Mouse (Mus musculus) limb, embryonic 12.5 days (tissue): ENCODE data around the gene 4933414I15Rik. TPM values are rescaled to one million over a fixed set of nuclear protein-coding genes. Genes with fewer than 3 reads are reported as not detected.
A peak's percentile ranks its signal among the peaks of the same experiment; 100 is the strongest.

Source experiments
- ATAC-seq: fragments of 200-750 bp; cut with Nextera tagmentation; 2 replicates; pipeline ENCODE4 v1.8.0; 2017; ENCODE audit warnings: low read depth, moderate TSS enrichment; ENCODE audit not compliant: insufficient number of reproducible peaks, insufficient read depth, low FRiP score, low TSS enrichment
- H3K27ac ChIP-seq: fragments of 300-500 bp; sonication (generic); 2 replicates; pipeline ENCODE4 v1.5.1; 2016; ENCODE audit warnings: mild to moderate bottlenecking, moderate library complexity
- H3K27me3 ChIP-seq: fragments of 300-500 bp; sonication (generic); 2 replicates; pipeline ENCODE4 v1.6.1; 2016; ENCODE audit warnings: mild to moderate bottlenecking, moderate library complexity
- H3K36me3 ChIP-seq: fragments of 300-500 bp; sonication (generic); 2 replicates; pipeline ENCODE4 v1.6.1; 2016; ENCODE audit warnings: mild to moderate bottlenecking, moderate library complexity
- H3K4me1 ChIP-seq: fragments of 300-500 bp; sonication (generic); replicated peaks from 2 replicates; pipeline ENCODE4 v1.6.1; 2016
- H3K4me2 ChIP-seq: fragments of 300-500 bp; sonication (generic); 2 replicates; pipeline ENCODE4 v1.6.1; 2016; ENCODE audit warnings: mild to moderate bottlenecking, moderate library complexity
- H3K4me3 ChIP-seq: fragments of 300-500 bp; sonication (generic); replicated peaks from 2 replicates; pipeline ENCODE4 v1.5.1; 2016; ENCODE audit warnings: mild to moderate bottlenecking
- H3K9ac ChIP-seq: fragments of 300-500 bp; sonication (generic); replicated peaks from 2 replicates; pipeline ENCODE4 v1.6.1; 2016; ENCODE audit warnings: mild to moderate bottlenecking, moderate library complexity
- H3K9me3 ChIP-seq: fragments of 300-500 bp; sonication (generic); 2 replicates; pipeline ENCODE4 v1.6.1; 2016; ENCODE audit warnings: mild to moderate bottlenecking, moderate library complexity
- WGBS: fragments of 180-500 bp; shearing (Covaris S2); methylation state at CpG from one replicate; pipeline ENCODE4 v1.1.7; 2016; 5-methylcytosine and 5-hydroxymethylcytosine counted together
- polyA plus RNA-seq: library from polyadenylated mRNA; unstranded; fragments of >200 nt; fragmentation: Nextera tagmentation; extraction: Ambion mirVana; gene quantifications from 2 replicates; pipeline ENCODE4 v1.2.1, GENCODE M21; 2016

4933414I15Rik gene
- not detected in 2 replicates for polyA plus RNA-seq

- H3K4me3 ChIP-seq, result no peak within 1 kb of the TSS
- 73% methylated on average over 14 of the region's 14 CpGs for WGBS
- H3K4me2 ChIP-seq, result no peak within 1 kb of the TSS
- ATAC-seq, result no peak
- H3K36me3 ChIP-seq, result no peaks in the 10 kb centered on the region
- H3K4me1 ChIP-seq, result no peaks in the 10 kb centered on the region
- no peak within 1 kb of the TSS for H3K27ac ChIP-seq
- no peaks in the 10 kb centered on the region for H3K9me3 ChIP-seq
- no peaks in the 10 kb centered on the region for H3K27me3 ChIP-seq
- H3K9ac ChIP-seq, result no peak within 1 kb of the TSS
Observed at GRCm38 (mm10) chr11:50943506-50943905, at the start of gene 4933414I15Rik. Gene 4933414I15Rik, minus strand, starts transcription at chr11:50943765.

- no peaks in the 10 kb centered on the region for H3K9me3 ChIP-seq
- ATAC-seq, result no peak
Observed at GRCm38 (mm10) chr11:50981667-50982066, 38.1 kb upstream of the 4933414I15Rik start, which contains the start of gene Olfr1377. Gene Olfr1377, plus strand, starts transcription at chr11:50981967.

DNA sequence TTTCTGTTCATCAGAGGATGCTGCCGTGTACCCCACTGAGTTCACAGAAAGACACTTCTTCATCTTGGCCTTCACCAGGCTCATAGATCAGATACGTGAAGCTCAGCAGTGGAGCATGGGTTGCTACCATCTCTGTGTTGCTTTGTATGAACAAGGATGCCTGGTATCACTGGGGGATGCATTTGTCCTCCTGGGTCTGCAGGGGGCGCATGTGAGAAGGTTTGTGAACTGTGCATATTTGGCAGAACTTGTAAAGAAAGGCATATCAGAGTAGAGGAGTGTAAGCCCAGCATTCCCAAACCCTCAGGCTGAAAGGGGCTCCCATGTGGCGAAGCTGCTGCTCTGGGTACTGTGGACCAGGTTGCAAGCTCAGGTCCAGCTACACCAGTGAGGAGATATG, 33.7 kb upstream of the 4933414I15Rik start:
- 79% methylated on average over 4 of the region's 4 CpGs for WGBS
- H3K36me3 ChIP-seq, result no peaks in the 10 kb centered on the region
- no peaks in the 10 kb centered on the region for H3K27me3 ChIP-seq
- H3K4me1 ChIP-seq, result no peaks in the 10 kb centered on the region
- H3K9ac ChIP-seq, result no peak overlapping the region
- H3K4me2 ChIP-seq, result no peak overlapping the region
- H3K4me3 ChIP-seq, result no peak overlapping the region
- H3K9me3 ChIP-seq, result no peaks in the 10 kb centered on the region
- no peak for ATAC-seq
- no peak overlapping the region for H3K27ac ChIP-seq

More at GRCm38 (mm10) chr11:50981667-50982066, 38.1 kb upstream of the 4933414I15Rik start, which contains the start of gene Olfr1377:
- Histone ChIP-seq H3K4me1 (no peaks in the 10 kb centered on the region), H3K4me2 (no peak within 1 kb of the TSS), H3K9ac (no peak within 1 kb of the TSS), H3K27ac (no peak within 1 kb of the TSS), H3K36me3 (no peaks in the 10 kb centered on the region), H3K4me3 (no peak within 1 kb of the TSS), H3K27me3 (no peaks in the 10 kb centered on the region)
- WGBS, result 72% methylated on average over 5 of the region's 5 CpGs

GRCm38 (mm10) chr11:50966230-50966629, 22.7 kb upstream of the 4933414I15Rik start, which contains the start of gene Olfr1378:
Gene Olfr1378, plus strand, starts transcription at chr11:50966530.
- Histone ChIP-seq H3K36me3 (no peaks in the 10 kb centered on the region), H3K9ac (no peak within 1 kb of the TSS), H3K4me3 (no peak within 1 kb of the TSS), H3K4me1 (no peaks in the 10 kb centered on the region), H3K27ac (no peak within 1 kb of the TSS), H3K4me2 (no peak within 1 kb of the TSS), H3K27me3 (no peaks in the 10 kb centered on the region), H3K9me3 (no peaks in the 10 kb centered on the region)
- no peak for ATAC-seq
- 82% methylated on average over 11 of the region's 11 CpGs for WGBS

DNA sequence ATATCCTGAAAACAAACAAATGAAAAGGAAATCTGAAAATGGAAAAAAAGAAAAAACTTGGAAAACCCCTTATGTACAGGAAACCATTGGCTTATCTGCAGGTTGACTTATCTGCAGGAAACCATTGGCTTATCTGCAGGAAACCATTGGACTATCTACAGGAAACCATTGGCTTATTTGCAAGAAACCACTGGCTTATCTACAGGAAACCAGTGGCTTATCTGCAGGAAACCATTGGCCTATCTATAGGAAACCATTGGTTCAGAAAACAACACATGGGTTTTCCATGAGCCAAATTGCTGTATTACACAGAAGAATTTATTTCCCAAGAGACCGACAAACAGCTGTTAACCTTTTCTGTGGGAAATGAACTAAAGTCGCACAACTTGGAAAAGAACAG, 21.3 kb upstream of the 4933414I15Rik start:
- Histone ChIP-seq H3K4me3 (no peak overlapping the region), H3K9me3 (no peaks in the 10 kb centered on the region), H3K36me3 (no peaks in the 10 kb centered on the region), H3K9ac (no peak overlapping the region), H3K4me2 (no peak overlapping the region), H3K27ac (no peak overlapping the region), H3K4me1 (no peaks in the 10 kb centered on the region), H3K27me3 (no peaks in the 10 kb centered on the region)
- WGBS, result 78% methylated on average over 2 of the region's 2 CpGs
- no peak for ATAC-seq

DNA sequence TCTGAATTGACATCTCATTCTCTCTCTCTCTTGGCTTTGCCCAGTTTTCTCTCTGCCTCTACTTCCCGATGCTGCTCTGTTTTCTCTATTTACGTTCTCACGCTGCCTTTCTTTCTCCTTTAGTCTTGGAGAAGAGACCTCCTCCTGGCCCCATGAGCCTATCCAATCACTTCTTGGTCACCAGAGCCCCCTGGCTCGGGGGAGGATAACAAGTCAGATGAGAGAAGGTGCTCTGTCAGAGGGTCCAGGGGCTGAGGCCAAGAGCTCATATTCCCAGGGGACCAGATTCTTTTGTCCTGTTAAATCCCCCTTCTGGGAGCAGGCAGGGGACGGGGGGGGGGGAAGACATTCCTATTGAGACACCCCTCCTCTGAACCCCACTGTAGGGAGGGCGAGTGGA, 10.1 kb upstream of the 4933414I15Rik start, which contains the start of gene Prop1:
Prop1 (minus strand) TSS at position 101 of the 400 bp plus-strand sequence.
- Histone ChIP-seq H3K27ac (no peak within 1 kb of the TSS), H3K9ac (no peak within 1 kb of the TSS), H3K4me1 (peaks cover 16% of the 10 kb centered on the region), H3K27me3 (peaks cover 6% of the 10 kb centered on the region; the same call in 1 of the 2 replicates), H3K36me3 (no peaks in the 10 kb centered on the region), H3K9me3 (no peaks in the 10 kb centered on the region), H3K4me2 (no peak within 1 kb of the TSS), H3K4me3 (no peak within 1 kb of the TSS)
- WGBS, result 68% methylated on average over 6 of the region's 6 CpGs
- no peak for ATAC-seq

DNA sequence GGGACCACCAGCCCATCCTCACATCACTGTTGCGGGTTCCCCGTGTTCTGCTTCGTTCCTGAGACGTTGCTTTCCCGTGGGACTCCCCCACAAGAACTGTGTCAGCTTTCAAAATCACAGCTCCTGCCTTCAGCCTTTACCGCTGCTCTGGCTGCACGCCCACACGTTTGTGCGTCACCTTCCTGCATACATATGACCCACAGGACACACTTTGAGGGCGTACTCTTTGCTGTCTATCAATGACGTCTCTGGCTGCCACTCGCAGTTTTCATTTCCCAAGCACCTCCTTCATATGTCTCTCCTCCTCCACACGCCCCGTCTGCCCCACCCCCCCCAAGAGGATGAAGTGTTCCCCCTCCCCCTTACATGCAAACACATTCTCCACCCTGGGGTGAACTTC, 8.7 kb upstream of the 4933414I15Rik start:
- 72% methylated on average over 14 of the region's 14 CpGs for WGBS
- H3K9ac ChIP-seq, result no peak overlapping the region
- peaks cover 6% of the 10 kb centered on the region; the same call in 1 of the 2 replicates for H3K27me3 ChIP-seq
- H3K36me3 ChIP-seq, result no peaks in the 10 kb centered on the region
- peaks cover 16% of the 10 kb centered on the region for H3K4me1 ChIP-seq
- no peak for ATAC-seq
- no peak overlapping the region for H3K4me3 ChIP-seq
- H3K9me3 ChIP-seq, result no peaks in the 10 kb centered on the region
- no peak overlapping the region for H3K27ac ChIP-seq
- no peak overlapping the region for H3K4me2 ChIP-seq

- no peak overlapping the region for H3K4me2 ChIP-seq
- no peak overlapping the region for H3K4me3 ChIP-seq
- H3K27ac ChIP-seq, result no peak overlapping the region
- no peaks in the 10 kb centered on the region for H3K36me3 ChIP-seq
- H3K4me1 ChIP-seq, result no peaks in the 10 kb centered on the region
- WGBS, result 62% methylated on average over 12 of the region's 12 CpGs
- H3K9ac ChIP-seq, result no peak overlapping the region
- no peaks in the 10 kb centered on the region for H3K27me3 ChIP-seq
- H3K9me3 ChIP-seq, result no peaks in the 10 kb centered on the region
- no peak for ATAC-seq
Observed at GRCm38 (mm10) chr11:50942386-50942785, 1.2 kb downstream of the 4933414I15Rik start.

DNA sequence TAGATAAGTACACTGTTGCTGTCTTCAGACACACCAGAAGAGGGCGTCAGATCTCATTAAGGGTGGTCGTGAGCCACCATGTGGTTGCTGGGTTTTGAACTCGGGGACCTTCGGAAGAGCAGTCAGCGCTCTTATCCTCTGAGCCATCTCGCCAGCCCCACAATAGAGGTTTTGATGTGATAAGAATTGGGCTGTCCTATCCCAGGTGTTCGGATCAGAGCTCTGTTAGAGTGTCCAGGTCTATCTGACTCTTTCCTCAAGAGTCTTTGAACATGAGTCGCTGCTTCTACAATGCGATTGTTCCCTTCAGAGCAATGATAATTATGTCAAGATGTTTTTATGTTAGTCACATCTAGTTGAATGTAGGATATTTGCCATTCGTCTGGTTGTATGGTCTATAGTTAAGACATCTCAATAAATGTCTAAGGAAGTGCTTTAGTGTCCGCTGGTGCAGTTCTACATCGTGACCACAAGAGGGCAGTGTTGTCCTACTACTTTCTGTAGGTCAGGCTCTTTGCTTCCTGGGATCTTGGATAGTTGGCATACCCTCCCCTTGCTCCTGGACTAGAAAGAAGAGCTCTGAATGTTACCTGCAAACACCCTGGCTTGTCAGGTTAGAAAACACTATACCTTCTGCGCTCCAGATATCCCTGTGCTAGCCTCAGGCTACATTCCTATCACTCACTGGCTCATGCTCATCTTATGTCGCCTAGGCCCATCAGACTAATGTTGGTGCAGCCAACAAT, 3.8 kb downstream of the 4933414I15Rik start:
- no peak for ATAC-seq

GRCm38 (mm10) chr11:50938435-50938834, 5.1 kb downstream of the 4933414I15Rik start:
- H3K4me2 ChIP-seq, result no peak overlapping the region
- peaks cover 3% of the 10 kb centered on the region; the same call in 1 of the 2 replicates for H3K27me3 ChIP-seq
- no peak overlapping the region for H3K4me3 ChIP-seq
- no peak overlapping the region for H3K9ac ChIP-seq
- H3K4me1 ChIP-seq, result no peaks in the 10 kb centered on the region
- no peak overlapping the region for H3K27ac ChIP-seq
- 76% methylated on average over 8 of the region's 8 CpGs for WGBS
- H3K36me3 ChIP-seq, result no peaks in the 10 kb centered on the region
- H3K9me3 ChIP-seq, result no peaks in the 10 kb centered on the region
- ATAC-seq, result no peak

More for the DNA sequence above, 3.8 kb downstream of the 4933414I15Rik start:
- Histone ChIP-seq H3K4me3 (no peak overlapping the region), H3K27me3 (peaks cover 3% of the 10 kb centered on the region; the same call in 1 of the 2 replicates), H3K27ac (no peak overlapping the region), H3K9ac (no peak overlapping the region), H3K4me2 (no peak overlapping the region), H3K4me1 (no peaks in the 10 kb centered on the region), H3K36me3 (no peaks in the 10 kb centered on the region), H3K9me3 (no peaks in the 10 kb centered on the region)
- WGBS, result 41% methylated on average over 14 of the region's 14 CpGs

DNA sequence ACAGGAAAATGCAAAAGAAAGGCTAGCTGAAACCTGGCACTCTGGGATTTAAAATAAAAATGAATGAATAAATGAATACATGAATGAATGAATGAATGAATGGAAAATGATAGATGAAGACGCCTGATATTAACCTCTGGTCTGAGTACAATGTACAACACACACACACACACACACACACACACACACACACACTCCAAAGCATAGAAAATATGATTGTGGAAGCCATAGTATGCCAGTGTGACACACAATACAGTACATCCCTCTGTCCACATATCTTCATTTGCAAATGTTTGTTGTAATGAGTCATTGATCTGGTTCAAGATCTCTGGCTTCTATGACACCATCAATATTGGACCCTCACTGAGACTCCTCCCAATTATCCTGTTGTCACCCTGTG, 11.5 kb downstream of the 4933414I15Rik start:
- H3K27me3 ChIP-seq, result peaks cover 14% of the 10 kb centered on the region
- peak overlapping the region; percentile 70 for H3K4me3 ChIP-seq
- no peaks in the 10 kb centered on the region for H3K36me3 ChIP-seq
- 89% methylated on average over 1 of the region's 1 CpGs for WGBS
- H3K4me2 ChIP-seq, result peak overlapping the region; percentile 93
- no peaks in the 10 kb centered on the region for H3K9me3 ChIP-seq
- no peak overlapping the region for H3K9ac ChIP-seq
- ATAC-seq, result no peak
- H3K4me1 ChIP-seq, result peaks cover 6% of the 10 kb centered on the region
- no peak overlapping the region for H3K27ac ChIP-seq
